Mouse (Mus musculus) frontal cortex, adult 2 months (tissue): ENCODE data around the gene Dgkq. TPM values are rescaled to one million over a fixed set of nuclear protein-coding genes. Genes with fewer than 3 reads are reported as not detected.

Experiments used
- DNase-seq, 2 experiments: peaks; one replicate each; pipeline ENCODE4 v3.0.0; 2022; ENCODE audit warnings: low spot score in 1 of 2; ENCODE audit errors: extremely low spot score in 1 of 2
- polyA plus RNA-seq: library from polyadenylated mRNA; depleted of rRNA; stranded (reverse); fragments of >200 nt; gene quantifications from 2 replicates; pipeline ENCODE4 v1.2.3, GENCODE M21; 2012; rRNA removed

Dgkq gene
- polyA plus RNA-seq, 1 experiment, result 59.1 TPM

GRCm38 (mm10) chr5:108626050-108626660 is 43.3 kb downstream of the Dgkq start:
- DNase-seq, result no peak

GRCm38 (mm10) chr5:108621870-108622269 is 47.6 kb downstream of the Dgkq start:
- DNase-seq, result peak in 1 of 2 experiments; percentile 45

GRCm38 (mm10) chr5:108610426-108610825 is 59.0 kb downstream of the Dgkq start:
- DNase-seq, result no peak

GRCm38 (mm10) chr5:108602537-108602936 is 66.9 kb downstream of the Dgkq start:
- peak; percentile 11 to 59 for DNase-seq

DNA sequence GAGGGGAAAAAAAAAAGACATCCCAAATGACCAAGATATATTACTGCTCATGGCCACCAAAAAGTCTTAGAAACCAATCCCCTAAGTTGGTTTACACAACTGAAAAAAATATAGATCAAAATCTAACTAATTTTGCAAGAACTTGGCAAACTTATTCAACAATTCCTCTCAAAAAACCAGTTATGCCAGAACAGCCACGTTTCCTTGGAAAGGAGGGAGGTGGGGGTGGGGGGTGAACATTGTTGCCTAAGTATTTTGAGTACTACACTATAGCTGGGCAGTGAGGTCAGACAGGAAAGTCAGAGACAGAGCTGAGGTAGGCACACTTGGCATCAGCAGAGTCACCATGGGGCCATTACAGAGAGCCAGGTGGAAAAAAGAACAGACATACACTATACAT is 69.5 kb downstream of the Dgkq start:
- DNase-seq, result no peak

Other genes with a start within 250 kb of the Dgkq start
- gene Atp5k, start 235.2 kb downstream of the Dgkq start, polyA plus RNA-seq, result 350 and 364 TPM in 2 replicates
- 0.98 and 1.2 TPM in 2 replicates for gene Mfsd7a, start 220.8 kb downstream of the Dgkq start, polyA plus RNA-seq
- gene Pcgf3, start 208.4 kb downstream of the Dgkq start, polyA plus RNA-seq, result 19.0 and 20.3 TPM in 2 replicates
- gene Cplx1, start 119.6 kb downstream of the Dgkq start, polyA plus RNA-seq, result 398 and 463 TPM in 2 replicates
- gene Gak, start 39.9 kb downstream of the Dgkq start, polyA plus RNA-seq, result 74.1 and 78.1 TPM in 2 replicates
- 63.1 and 66.6 TPM in 2 replicates for gene Tmem175, start 39.9 kb downstream of the Dgkq start, polyA plus RNA-seq
- gene Idua, start 9.3 kb downstream of the Dgkq start, polyA plus RNA-seq, result 29.2 and 29.7 TPM in 2 replicates
- gene Slc26a1, start 5.9 kb upstream of the Dgkq start, polyA plus RNA-seq, result 1.4 and 1.7 TPM in 2 replicates
- 38.9 and 42.3 TPM in 2 replicates for gene Fgfrl1, start 22.7 kb upstream of the Dgkq start, polyA plus RNA-seq
- gene Rnf212, start 105.3 kb upstream of the Dgkq start, polyA plus RNA-seq, result not detected in 2 replicates
- gene Tmed11, start 125.7 kb upstream of the Dgkq start, polyA plus RNA-seq, result not detected in 2 replicates
- gene Vmn2r8, start 139.2 kb upstream of the Dgkq start, polyA plus RNA-seq, result not detected in 2 replicates
- gene Vmn2r9, start 182.9 kb upstream of the Dgkq start, polyA plus RNA-seq, result not detected in 2 replicates